Mouse (Mus musculus): ENCODE measurements at regions not wholly inside any gene's neighbourhood (a gene's known extent, or its start where the extent isn't known, plus 50 kb on each side); places are given as distances from the start of the nearest gene placed in this dataset.

DNA sequence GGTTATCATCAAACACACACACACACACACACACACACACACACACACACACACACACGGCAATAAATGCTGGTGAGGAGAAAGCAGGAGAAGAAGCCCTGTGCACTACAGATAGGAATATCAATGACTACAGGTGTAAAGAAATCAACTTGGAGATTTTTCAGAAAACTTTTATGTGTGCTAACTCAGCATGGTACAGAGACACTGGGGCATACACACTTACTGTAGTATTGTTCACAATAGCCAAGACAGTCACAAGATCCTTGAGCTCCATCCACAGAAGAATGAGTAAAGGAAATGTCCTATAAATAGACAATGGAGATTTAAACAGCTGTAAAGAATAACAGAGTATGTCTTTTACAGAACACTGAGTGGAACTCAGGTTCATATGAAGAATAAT is 182.4 kb downstream of the Tm2d1 start:
- DNase-seq (ENCODE audit: low spot score in 2 of 2) = no peak

DNA sequence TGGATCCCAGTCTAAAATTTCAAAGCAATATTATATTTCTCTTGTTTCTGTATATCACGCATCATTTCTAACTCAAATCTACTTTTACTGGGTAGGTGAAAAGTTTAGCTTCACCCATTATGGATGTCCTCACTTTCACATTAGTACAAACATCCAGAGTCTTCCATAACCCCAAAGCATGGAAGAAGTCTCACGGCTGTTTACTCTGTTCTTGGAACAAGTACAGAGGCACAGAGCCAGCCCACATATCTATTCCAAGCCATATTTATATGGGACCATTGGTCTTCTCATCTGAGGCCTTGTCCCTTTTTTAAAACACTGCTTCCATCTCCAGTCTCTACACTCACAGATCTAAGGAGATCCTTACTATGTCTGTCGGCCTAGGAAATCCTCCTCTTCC is 192.8 kb downstream of the Tm2d1 start:
- DNase-seq (ENCODE audit: low spot score in 2 of 2) = no peak

DNA sequence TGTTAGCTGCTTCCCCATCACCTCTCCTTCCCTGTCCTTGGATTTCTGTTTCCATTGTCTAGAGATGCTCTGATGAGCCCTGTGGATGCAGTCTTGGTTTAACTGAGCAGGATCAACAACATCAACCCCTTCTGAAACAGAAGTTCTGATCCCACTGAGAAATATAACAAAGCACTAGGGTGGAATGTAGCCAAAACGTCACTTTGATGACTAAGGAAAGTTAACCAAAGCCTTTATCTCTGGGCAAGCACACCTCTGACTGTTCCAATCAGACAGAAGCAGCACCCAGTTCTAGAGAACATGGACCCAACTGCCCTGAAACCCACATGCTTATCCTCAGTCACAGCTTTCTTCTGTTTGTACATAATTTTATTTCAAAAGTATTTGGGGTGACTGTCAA is 193.2 kb downstream of the Tm2d1 start:
- no peak for DNase-seq (ENCODE audit: low spot score in 2 of 2)

DNA sequence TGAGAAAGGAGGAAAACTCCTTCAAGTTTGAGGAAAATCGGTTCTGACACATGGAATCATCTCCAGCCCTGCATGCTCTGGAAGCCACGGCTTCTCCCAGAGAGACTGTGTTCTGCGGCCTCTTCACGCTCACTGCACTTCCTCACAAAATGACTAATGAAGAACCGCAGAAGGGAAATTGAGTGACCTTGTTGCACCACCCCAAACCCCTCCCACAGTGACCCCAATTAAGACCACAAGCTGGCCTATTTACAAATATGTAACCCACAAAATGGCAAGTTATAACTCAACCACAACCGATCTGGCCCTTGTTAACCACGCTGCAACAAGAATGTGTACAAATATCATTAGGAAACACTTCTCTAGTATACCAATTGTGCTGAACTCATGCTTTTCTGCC is 194.2 kb downstream of the Tm2d1 start:
- no peak for DNase-seq (ENCODE audit: low spot score in 2 of 2)

DNA sequence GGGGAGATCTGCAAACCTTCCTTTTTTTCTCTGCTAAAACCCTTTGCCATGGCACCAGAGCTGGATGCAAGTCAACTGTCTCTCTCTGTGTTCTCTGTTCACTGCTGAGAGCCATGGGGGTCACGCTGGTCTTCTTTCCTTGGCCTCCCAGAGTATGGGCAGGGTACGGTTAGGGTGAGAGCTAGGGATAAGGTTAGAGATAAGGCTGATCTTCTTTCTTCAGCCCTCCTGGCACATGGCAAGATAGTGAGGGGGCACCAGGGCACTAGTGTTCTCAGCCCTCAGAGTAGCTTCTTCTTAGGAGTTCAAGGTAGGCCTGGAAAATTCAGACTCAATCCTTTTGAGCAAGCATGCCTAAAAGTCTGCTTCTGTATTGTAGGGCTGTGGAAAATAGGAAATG is 196.1 kb downstream of the Tm2d1 start:
- DNase-seq (ENCODE audit: low spot score in 2 of 2) = no peak

DNA sequence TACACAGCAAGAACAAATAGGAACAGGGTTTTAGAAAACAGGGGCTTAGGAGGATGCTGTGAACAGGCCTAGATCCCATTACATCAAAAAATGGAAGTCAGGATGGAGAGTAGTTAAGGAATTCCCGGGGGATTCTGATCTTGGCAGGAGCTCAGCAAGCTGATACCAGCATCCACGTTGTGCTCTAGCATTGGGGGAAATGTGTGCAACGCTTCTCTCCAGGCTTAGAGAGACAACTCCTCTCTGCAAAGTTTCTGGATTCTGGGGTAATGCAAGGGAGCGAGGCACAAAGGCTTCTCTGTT is 201.1 kb downstream of the Tm2d1 start:
- no peak for DNase-seq (ENCODE audit: low spot score in 2 of 2)

DNA sequence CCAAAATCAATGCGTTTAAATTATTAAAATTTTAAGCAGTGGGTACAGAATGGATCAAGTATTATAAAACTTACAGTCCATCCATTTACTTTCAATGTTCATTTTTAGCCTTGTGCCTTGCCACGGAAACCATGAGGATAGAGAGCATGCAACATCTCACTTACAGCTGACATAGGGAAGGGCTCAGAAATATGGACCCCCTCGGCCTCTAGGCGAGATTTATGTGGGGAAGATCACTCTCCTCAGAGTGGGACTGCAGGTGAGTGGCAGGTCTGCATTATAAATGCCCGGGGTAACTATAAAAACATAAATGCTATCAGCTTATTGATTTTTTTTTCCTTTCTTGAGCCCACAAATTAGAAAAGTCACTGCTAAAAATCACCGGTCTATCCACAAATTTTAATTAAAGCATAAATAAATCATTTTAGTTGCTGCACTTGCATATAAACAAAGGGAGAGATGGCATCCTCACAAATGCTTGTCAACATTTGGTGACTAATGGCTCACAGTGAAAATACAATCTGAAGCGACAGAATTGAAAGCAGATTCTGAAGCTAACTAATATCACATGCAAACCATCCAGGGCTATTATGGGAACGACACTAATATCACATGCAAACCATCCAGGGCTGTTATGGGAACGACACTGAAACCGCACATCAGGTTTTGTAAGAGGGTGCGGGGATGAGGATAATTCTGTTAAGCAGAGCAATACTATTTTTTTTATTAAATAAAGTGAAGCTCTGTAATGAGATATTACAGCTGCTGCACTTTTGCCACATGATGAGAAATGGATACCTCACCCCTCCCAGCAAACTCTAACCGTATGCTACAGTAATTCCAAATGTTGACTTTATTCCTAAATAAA is 201.7 kb downstream of the Tm2d1 start:
- DNase-seq (ENCODE audit: low spot score in 2 of 2) = no peak

DNA sequence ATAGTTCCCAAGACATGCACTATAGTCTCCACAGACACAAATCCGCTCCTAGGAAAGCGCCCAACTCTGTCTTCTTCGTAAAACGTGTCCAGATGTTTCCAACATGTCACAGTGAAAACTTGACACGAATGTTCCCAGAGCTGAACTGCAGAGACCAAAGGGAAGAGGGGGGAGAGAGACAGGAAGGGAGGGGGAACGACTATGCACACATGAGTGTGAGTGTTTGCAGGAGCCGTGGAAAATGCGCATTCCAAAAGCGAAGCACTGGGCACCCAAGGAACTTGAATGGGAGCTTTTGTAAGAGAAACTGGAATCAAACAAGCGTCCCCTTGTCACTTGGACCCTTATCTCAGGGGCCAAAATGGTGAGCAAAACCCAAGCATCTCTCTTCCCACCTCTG is 202.8 kb downstream of the Tm2d1 start:
- DNase-seq (ENCODE audit: low spot score in 2 of 2) = peak in 1 of 2 experiments; percentile 21

Data from right cerebral cortex, postnatal 10 days (tissue).